Mouse (Mus musculus) cortical plate, adult 2 months (tissue): ENCODE results near the gene Tsfm.

Experiments
- CTCF ChIP-seq: fragments of 200-500 bp; IDR thresholded peaks from 2 replicates; pipeline ENCODE4 v1.5.1; 2011; ENCODE audit warnings: mild to moderate bottlenecking, control low read depth, low read length; ENCODE audit not compliant: insufficient read depth; ENCODE audit errors: extremely low read depth
- POLR2A ChIP-seq: fragments of 200-500 bp; IDR thresholded peaks from 2 replicates; pipeline ENCODE4 v1.6.1; 2011; ENCODE audit warnings: mild to moderate bottlenecking, low read length, control low read depth; ENCODE audit not compliant: insufficient read depth; ENCODE audit errors: extremely low read depth

GRCm38 (mm10) chr10:126988513-126989165 lies 42.0 kb downstream of the Tsfm start:
- no peak for TF ChIP-seq POLR2A
- no peak for TF ChIP-seq CTCF
